Mouse (Mus musculus): ENCODE data around the gene Fam219a.

DNA sequence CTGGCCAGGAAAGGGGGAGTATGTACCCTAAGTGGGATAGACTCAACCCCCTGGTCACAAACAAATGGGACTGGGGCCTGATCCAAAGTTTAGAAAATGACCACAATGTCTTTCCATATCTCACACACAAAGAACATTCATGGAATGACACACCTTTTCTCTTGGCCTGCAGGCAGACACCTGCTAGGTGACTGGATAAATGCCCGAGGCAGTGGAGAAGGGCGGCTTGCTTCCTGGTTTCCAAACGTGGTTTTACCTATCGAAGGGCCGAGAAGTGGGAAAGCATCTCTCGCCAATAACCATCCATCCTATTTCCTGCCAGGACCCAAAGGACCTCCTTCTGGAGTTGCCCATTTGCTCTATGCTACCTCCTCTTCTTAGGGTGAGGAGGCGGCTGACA lies 76.4 kb downstream of the Fam219a start:
- TF ChIP-seq CTCF (IDR thresholded peaks at IDR 0.05; ENCODE audit: low read depth), result no peak
- TF ChIP-seq EP300 (IDR thresholded peaks at IDR 0.05; ENCODE audit: low read depth), result no peak

All from heart, postnatal 0 days (tissue).